Mouse (Mus musculus) cerebellum, postnatal 10 days (tissue): ENCODE measurements around the gene 4632433K11Rik.

Source experiments
- DNase-seq, 2 experiments: peaks; one replicate each; pipeline ENCODE4 v3.0.0; 2021; ENCODE audit warnings: mixed read lengths in 2 of 2

4632433K11Rik gene

GRCm38 (mm10) chr7:5020000-5020681 lies 13.8 kb upstream of the 4632433K11Rik start, which contains the start of the genes Zfp865 and Ccdc106:
Gene Zfp865, plus strand, starts transcription at chr7:5020376.
Gene Ccdc106, plus strand, starts transcription at chr7:5020553.
- DNase-seq = peak; percentile 99

GRCm38 (mm10) chr7:5020685-5021084 lies 13.2 kb upstream of the 4632433K11Rik start:
- no peak for DNase-seq

- no peak for DNase-seq
Measured at GRCm38 (mm10) chr7:5021197-5021596, 12.7 kb upstream of the 4632433K11Rik start.

DNA sequence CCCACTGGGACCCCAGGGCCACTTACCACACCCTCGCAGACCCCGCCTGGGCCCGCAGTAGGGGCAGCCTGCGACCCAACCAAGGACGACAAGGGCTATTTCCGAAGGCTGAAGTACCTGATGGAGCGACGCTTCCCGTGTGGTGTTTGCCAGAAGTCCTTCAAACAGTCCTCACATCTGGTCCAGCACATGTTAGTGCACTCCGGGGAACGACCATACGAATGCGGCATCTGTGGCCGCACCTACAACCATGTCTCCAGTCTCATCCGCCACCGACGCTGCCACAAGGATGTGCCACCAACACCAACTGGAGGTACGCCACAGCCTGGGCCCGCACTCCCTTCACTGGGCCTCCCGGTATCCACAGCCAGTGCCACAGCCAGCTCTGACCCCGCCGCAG lies 4.4 kb upstream of the 4632433K11Rik start:
- no peak for DNase-seq

GRCm38 (mm10) chr7:5029946-5030345 lies 4.0 kb upstream of the 4632433K11Rik start:
- no peak for DNase-seq

DNA sequence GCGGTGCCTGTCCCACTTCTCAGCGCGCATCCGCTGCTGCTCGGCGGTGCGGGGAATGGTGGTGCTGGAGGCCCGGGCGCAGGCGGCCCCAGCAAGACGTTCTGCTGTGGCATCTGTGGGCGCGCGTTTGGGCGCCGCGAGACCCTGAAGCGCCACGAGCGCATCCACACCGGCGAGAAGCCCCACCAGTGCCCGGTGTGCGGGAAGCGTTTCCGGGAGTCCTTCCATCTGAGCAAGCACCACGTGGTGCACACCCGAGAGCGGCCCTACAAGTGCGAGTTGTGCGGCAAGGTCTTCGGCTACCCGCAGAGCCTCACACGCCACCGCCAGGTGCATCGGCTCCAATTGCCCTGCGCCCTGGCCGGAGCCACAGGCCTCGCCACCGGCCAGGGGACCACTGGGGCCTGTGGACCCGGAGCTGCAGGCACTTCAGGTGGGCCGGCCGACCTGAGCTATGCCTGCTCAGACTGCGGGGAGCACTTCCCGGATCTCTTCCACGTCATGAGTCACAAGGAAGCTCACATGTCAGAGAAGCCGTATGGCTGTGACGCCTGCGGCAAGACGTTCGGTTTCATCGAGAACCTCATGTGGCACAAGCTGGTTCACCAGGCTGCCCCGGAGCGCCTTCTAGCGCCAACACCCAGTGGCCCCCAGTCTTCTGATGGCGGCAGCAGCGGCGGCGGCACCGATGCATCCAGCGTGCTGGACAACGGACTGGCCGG lies 3.2 kb upstream of the 4632433K11Rik start:
- no peak for DNase-seq

- no peak for DNase-seq
Measured at GRCm38 (mm10) chr7:5031496-5031895, 2.4 kb upstream of the 4632433K11Rik start.

GRCm38 (mm10) chr7:5035628-5036027 lies 1.7 kb downstream of the 4632433K11Rik start:
- no peak for DNase-seq

DNA sequence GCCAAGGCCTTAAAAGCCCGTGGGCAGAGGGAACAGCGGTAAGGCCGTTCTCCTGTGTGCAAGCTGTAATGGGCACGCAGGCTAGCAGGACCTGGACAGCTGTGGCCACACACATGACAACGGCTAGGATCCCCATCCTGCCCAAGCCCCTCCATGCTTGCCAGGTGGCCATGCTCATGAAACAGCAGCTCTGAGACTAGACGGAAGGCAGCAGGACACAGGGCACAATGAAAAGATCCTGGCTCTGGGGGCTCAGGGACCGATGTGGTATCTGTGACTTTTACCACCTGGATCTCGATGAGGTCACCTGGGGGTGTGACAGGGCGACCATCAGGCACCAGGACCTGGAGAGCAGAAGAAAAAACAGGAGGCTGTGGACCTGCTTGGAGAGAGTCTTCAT lies 2.2 kb downstream of the 4632433K11Rik start:
- no peak for DNase-seq

DNA sequence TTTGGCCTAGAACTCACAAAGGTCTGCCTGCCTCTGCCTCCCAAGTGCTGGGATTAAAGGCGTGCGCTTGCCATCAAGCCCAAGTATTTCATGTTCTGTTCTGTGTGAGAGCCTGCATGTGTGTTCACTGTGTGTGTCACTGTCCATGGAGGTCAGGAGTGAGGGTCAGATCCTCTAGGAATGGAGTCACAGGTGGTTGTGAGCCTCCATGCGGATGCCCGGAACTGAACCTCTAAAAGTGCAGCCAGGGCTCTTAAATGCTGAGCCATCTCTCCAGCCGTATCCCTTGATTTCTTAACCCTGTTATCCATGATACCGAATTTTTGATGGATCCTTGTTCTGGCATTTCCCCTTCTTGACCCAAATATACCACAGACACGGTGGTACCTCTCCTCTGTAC lies 3.1 kb downstream of the 4632433K11Rik start:
- DNase-seq = no peak

GRCm38 (mm10) chr7:5037467-5037866 lies 3.5 kb downstream of the 4632433K11Rik start:
- DNase-seq = no peak

- DNase-seq = peak; percentile 97
Measured at GRCm38 (mm10) chr7:5038109-5038732, 4.3 kb downstream of the 4632433K11Rik start, which contains the start of gene Zfp784. Gene Zfp784, minus strand, starts transcription at chr7:5038446.

DNA sequence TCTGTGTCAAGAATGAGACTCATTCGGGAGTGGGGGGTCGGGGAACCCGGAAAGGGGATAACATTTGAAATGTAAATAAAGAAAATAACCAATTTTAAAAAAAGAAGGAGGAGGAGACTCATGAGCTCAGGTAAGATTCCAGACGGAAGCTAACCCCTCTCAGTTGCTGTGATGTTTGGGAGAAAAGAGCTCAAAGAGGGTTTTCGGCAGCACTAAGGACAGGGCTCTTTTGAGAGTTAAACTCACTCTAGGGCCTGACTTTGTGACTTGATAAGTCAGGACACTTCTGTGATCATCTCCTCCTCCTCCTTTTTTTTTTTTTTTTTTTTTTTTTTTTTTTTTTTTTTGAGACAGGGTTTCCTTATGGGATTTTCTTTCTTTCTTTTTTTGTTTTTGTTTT lies 5.0 kb downstream of the 4632433K11Rik start:
- DNase-seq = no peak

- no peak for DNase-seq
Measured at GRCm38 (mm10) chr7:5044981-5045380, 11.1 kb downstream of the 4632433K11Rik start.

DNA sequence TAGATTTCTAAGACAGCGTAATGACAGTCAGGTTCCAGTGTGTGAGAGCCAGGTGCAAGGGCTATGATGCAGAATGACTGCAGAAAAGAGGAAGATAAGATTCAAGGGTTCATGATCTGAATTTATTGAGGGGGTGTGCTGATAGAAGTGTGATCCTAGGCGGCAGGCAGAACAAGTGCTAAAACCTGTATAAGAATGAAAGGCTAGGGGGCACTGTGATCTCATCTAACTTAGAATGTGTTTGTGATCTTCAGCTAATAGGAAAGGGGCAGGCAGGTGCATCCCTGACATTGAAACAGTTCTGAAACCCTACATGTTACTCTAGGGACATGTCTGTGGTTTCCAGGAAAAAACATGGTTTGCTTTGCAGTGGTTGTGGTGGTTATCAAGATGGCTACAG lies 12.2 kb downstream of the 4632433K11Rik start:
- no peak for DNase-seq

- peak; percentile 62 to 78 for DNase-seq
Measured at GRCm38 (mm10) chr7:5047313-5047712, 13.4 kb downstream of the 4632433K11Rik start.

- peak; percentile 91 to 92 for DNase-seq
Measured at GRCm38 (mm10) chr7:5051193-5052192, 17.6 kb downstream of the 4632433K11Rik start, which contains the start of gene Zfp580. Gene Zfp580, plus strand, starts transcription at chr7:5051538.

DNA sequence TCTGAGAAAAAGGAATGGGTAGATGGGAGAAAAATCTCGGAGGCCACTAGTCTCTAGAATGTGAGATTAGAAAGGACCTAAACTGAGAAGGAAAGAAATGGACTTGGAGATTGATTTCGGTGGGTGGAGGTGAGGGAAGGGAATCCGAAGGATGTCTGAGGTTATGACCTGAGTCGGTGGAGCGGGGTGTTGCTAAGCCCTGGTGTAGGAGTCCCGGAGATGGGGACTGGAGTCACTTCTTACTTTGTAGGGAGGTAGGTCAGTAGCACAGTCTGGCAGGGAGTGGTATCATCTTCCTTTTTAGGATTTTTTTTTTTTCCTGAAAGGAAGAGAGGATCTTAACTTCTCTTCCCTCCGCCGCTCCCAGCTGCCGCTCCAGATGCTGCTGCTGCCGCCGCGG lies 18.5 kb downstream of the 4632433K11Rik start:
- DNase-seq = peak; percentile 29 to 47

DNA sequence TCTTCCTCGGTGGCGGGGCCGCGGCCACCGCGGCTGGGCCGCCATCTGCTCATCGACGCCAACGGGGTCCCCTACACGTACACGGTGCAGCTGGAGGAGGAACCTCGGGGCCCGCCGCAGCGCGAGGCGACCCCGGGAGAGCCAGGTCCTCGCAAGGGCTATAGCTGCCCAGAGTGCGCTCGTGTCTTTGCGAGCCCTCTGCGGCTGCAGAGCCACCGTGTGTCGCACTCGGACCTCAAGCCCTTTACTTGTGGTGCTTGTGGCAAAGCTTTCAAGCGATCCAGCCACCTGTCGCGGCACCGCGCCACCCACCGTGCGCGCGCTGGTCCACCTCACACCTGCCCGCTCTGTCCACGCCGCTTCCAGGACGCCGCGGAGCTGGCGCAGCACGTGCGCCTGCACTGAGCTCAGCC lies 19.0 kb downstream of the 4632433K11Rik start:
- DNase-seq = peak; percentile 53

GRCm38 (mm10) chr7:5053456-5054179 lies 19.7 kb downstream of the 4632433K11Rik start:
- peak; percentile 50 to 57 for DNase-seq

GRCm38 (mm10) chr7:5056651-5057263 lies 22.8 kb downstream of the 4632433K11Rik start:
- peak; percentile 78 to 80 for DNase-seq
